Mouse (Mus musculus) gastrocnemius, adult 2 months (tissue): ENCODE results near the gene Tbx10. TPM values are rescaled to one million over a fixed set of nuclear protein-coding genes. Genes with fewer than 3 reads are reported as not detected.
A peak's percentile ranks its signal among the peaks of the same experiment; 100 is the strongest.

Experiments used
- DNase-seq: peaks from one replicate; pipeline ENCODE4 v3.0.0; 2022
- H3K27ac ChIP-seq: fragments of 200-600 bp; 2 replicates; pipeline ENCODE4 v1.8.1; 2022; ENCODE audit warnings: mild to moderate bottlenecking
- H3K4me3 ChIP-seq: fragments of 200-600 bp; 2 replicates; pipeline ENCODE4 v1.8.1; 2022; ENCODE audit warnings: mild to moderate bottlenecking, moderate library complexity
- CTCF ChIP-seq: fragments of 200-600 bp; IDR thresholded peaks from 2 replicates; pipeline ENCODE4 v1.8.1; 2022; ENCODE audit warnings: antibody characterized with exemption, mild to moderate bottlenecking, moderate library complexity
- intact Hi-C: fragments of 180-260 bp; cut with DNase I; formaldehyde crosslinking; loops from one replicate; pipeline ENCODE4 v1.15.1; 2025
- total RNA-seq, 2 experiments: library from RNA; stranded (reverse); gene quantifications; 2 replicates each; pipeline ENCODE4 v1.2.3; 2021

The Tbx10 gene
- total RNA-seq, 2 experiments from 2014 or later: not detected

- Histone ChIP-seq H3K4me3 (no peak overlapping the region), H3K27ac (peak overlapping the region; percentile 86)
- intact Hi-C loops: loop anchor here (10.0 kb wide), 1 partner anchor 200 kb away; no protein-coding TSS in a partner anchor
- DNase-seq: no peak
- no peak for TF ChIP-seq CTCF
Observed at GRCm38 (mm10) chr19:3985261-3985681, 7.3 kb upstream of the Tbx10 start.

GRCm38 (mm10) chr19:3986334-3986733 is 6.2 kb upstream of the Tbx10 start, which contains the start of gene Acy3:
TSS of gene Acy3 (plus strand) at chr19:3986570.
- peak within 1 kb of the TSS; percentile 61 for H3K4me3 ChIP-seq
- no peak for TF ChIP-seq CTCF
- intact Hi-C loops: loop anchor here (10.0 kb wide), 1 partner anchor 202 kb away; no protein-coding TSS in a partner anchor
- peak within 1 kb of the TSS; percentile 86 for H3K27ac ChIP-seq
- peak; percentile 87 for DNase-seq

GRCm38 (mm10) chr19:3988066-3988465 is 4.5 kb upstream of the Tbx10 start:
- H3K27ac ChIP-seq: no peak overlapping the region
- intact Hi-C loops: loop anchor here (10.0 kb wide), 1 partner anchor 203 kb away; no protein-coding TSS in a partner anchor
- TF ChIP-seq CTCF: no peak
- H3K4me3 ChIP-seq: no peak overlapping the region
- no peak for DNase-seq

GRCm38 (mm10) chr19:3988750-3989149 is 3.8 kb upstream of the Tbx10 start:
- intact Hi-C loops: loop anchor here (10.0 kb wide), 1 partner anchor 204 kb away; no protein-coding TSS in a partner anchor
- no peak for DNase-seq
- no peak overlapping the region for H3K27ac ChIP-seq
- peak; percentile 20; the same call in 1 of the 2 replicates for TF ChIP-seq CTCF
- no peak overlapping the region for H3K4me3 ChIP-seq

- Histone ChIP-seq H3K27ac (peak overlapping the region; percentile 48), H3K4me3 (no peak overlapping the region)
- intact Hi-C loops: no loop called here
- TF ChIP-seq CTCF: no peak
- DNase-seq: peak; percentile 71
Observed at GRCm38 (mm10) chr19:3990804-3991203, 1.7 kb upstream of the Tbx10 start.

GRCm38 (mm10) chr19:3991562-3991961 is 990 bp upstream of the Tbx10 start:
- Histone ChIP-seq H3K27ac (no peak overlapping the region), H3K4me3 (no peak overlapping the region)
- DNase-seq: no peak
- TF ChIP-seq CTCF: no peak
- intact Hi-C loops: no loop called here

- no peak overlapping the region for H3K4me3 ChIP-seq
- H3K27ac ChIP-seq: no peak overlapping the region
- intact Hi-C loops: no loop called here
- no peak for TF ChIP-seq CTCF
- no peak for DNase-seq
Observed at GRCm38 (mm10) chr19:3991966-3992365, 586 bp upstream of the Tbx10 start.

- Histone ChIP-seq H3K27ac (no peak overlapping the region), H3K4me3 (no peak overlapping the region)
- TF ChIP-seq CTCF: no peak
- DNase-seq: no peak
- intact Hi-C loops: no loop called here
Observed at GRCm38 (mm10) chr19:3994932-3995331, 2.4 kb downstream of the Tbx10 start.

- no peak for TF ChIP-seq CTCF
- intact Hi-C loops: no loop called here
- Histone ChIP-seq H3K4me3 (no peak overlapping the region), H3K27ac (peak overlapping the region; percentile 68)
- DNase-seq: no peak
Observed at GRCm38 (mm10) chr19:3995505-3995904, 3.0 kb downstream of the Tbx10 start.

GRCm38 (mm10) chr19:3996106-3996505 is 3.6 kb downstream of the Tbx10 start:
- no peak for DNase-seq
- no peak for TF ChIP-seq CTCF
- Histone ChIP-seq H3K27ac (peak overlapping the region; percentile 68), H3K4me3 (no peak overlapping the region)
- intact Hi-C loops: no loop called here

GRCm38 (mm10) chr19:3996747-3997146 is 4.2 kb downstream of the Tbx10 start:
- TF ChIP-seq CTCF: no peak
- DNase-seq: no peak
- intact Hi-C loops: no loop called here
- Histone ChIP-seq H3K4me3 (no peak overlapping the region), H3K27ac (peak overlapping the region; percentile 68; the same call in 1 of the 2 replicates)

GRCm38 (mm10) chr19:3997231-3997630 is 4.7 kb downstream of the Tbx10 start:
- H3K4me3 ChIP-seq: no peak overlapping the region
- DNase-seq: no peak
- no peak for TF ChIP-seq CTCF
- intact Hi-C loops: no loop called here
- H3K27ac ChIP-seq: no peak overlapping the region

- DNase-seq: no peak
- intact Hi-C loops: no loop called here
- Histone ChIP-seq H3K27ac (no peak overlapping the region), H3K4me3 (no peak overlapping the region)
- no peak for TF ChIP-seq CTCF
Observed at GRCm38 (mm10) chr19:3998335-3998734, 5.8 kb downstream of the Tbx10 start.

- intact Hi-C loops: no loop called here
- peak overlapping the region; percentile 78 for H3K4me3 ChIP-seq
- peak overlapping the region; percentile 94 for H3K27ac ChIP-seq
- no peak for DNase-seq
- TF ChIP-seq CTCF: no peak
Observed at GRCm38 (mm10) chr19:3999121-3999730, 6.7 kb downstream of the Tbx10 start.
